Mouse (Mus musculus) bone marrow, adult 2 months (tissue): Measurements from ENCODE around the gene Fry. TPM values are rescaled to one million over a fixed set of nuclear protein-coding genes. Genes with fewer than 3 reads are reported as not detected.
A peak's percentile ranks its signal among the peaks of the same experiment; 100 is the strongest.

Experiments
- H3K27ac ChIP-seq: fragments of 200-500 bp; 2 replicates; pipeline ENCODE4 v1.5.1; 2012; ENCODE audit warnings: low read depth, mild to moderate bottlenecking, control low read depth, inconsistent platforms, low read length; ENCODE audit not compliant: control insufficient read depth, poor library complexity, insufficient read depth
- H3K4me1 ChIP-seq: fragments of 200-500 bp; 2 replicates; pipeline ENCODE4 v1.6.1; 2011; ENCODE audit warnings: low read length; ENCODE audit not compliant: control insufficient read depth, insufficient read depth
- H3K4me3 ChIP-seq: fragments of 200-500 bp; replicated peaks from 2 replicates; pipeline ENCODE3; 2011; ENCODE audit warnings: mild to moderate bottlenecking, low read depth, low read length, control low read depth; ENCODE audit not compliant: control insufficient read depth
- CTCF ChIP-seq: fragments of 200-500 bp; IDR thresholded peaks from 2 replicates; pipeline ENCODE4 v1.5.1; 2011; ENCODE audit warnings: low read length, control low read depth; ENCODE audit not compliant: control insufficient read depth, insufficient read depth
- POLR2A ChIP-seq: fragments of 200-500 bp; IDR thresholded peaks from 2 replicates; pipeline ENCODE4 v1.6.1; 2011; ENCODE audit warnings: low read depth, mild to moderate bottlenecking, control low read depth, low read length, borderline replicate concordance; ENCODE audit not compliant: control insufficient read depth
- WGBS: fragments of 180-500 bp; shearing (Covaris S2); methylation state at CpG from one replicate; pipeline ENCODE4 v1.1.7; 2018; 5-methylcytosine and 5-hydroxymethylcytosine counted together
- polyA plus RNA-seq: library from polyadenylated mRNA; stranded (reverse); fragments of >200 nt; gene quantifications from 2 replicates; pipeline ENCODE4 v1.2.4, GENCODE M21; 2011; ENCODE audit warnings: low replicate concordance; ENCODE audit not compliant: missing spikeins, insufficient read depth, insufficient read length

The Fry gene
- polyA plus RNA-seq, 1 experiment = 20.0 TPM

GRCm38 (mm10) chr5:150101789-150102188 is 16.7 kb upstream of the Fry start:
- TF ChIP-seq CTCF = no peak
- TF ChIP-seq POLR2A = no peak
- WGBS = 60% methylated on average over 11 of the region's 11 CpGs
- no peak overlapping the region for H3K4me3 ChIP-seq
- H3K27ac ChIP-seq = no peak overlapping the region
- H3K4me1 ChIP-seq = no peaks in the 10 kb centered on the region; the same call in 1 of the 2 replicates

- TF ChIP-seq POLR2A = no peak
- no peak for TF ChIP-seq CTCF
- no peak overlapping the region for H3K4me3 ChIP-seq
- H3K27ac ChIP-seq = no peak overlapping the region
- no peaks in the 10 kb centered on the region; the same call in 1 of the 2 replicates for H3K4me1 ChIP-seq
- 72% methylated on average over 7 of the region's 7 CpGs for WGBS
Observed at GRCm38 (mm10) chr5:150106358-150106757, 12.1 kb upstream of the Fry start.

GRCm38 (mm10) chr5:150111236-150111635 is 7.2 kb upstream of the Fry start:
- no peak for TF ChIP-seq POLR2A
- no peak for TF ChIP-seq CTCF
- no peak overlapping the region for H3K4me3 ChIP-seq
- no peak overlapping the region for H3K27ac ChIP-seq
- 61% methylated on average over 8 of the region's 8 CpGs for WGBS
- no peaks in the 10 kb centered on the region for H3K4me1 ChIP-seq

- 75% methylated on average over 7 of the region's 7 CpGs for WGBS
- peaks cover 3% of the 10 kb centered on the region; the same call in 1 of the 2 replicates for H3K4me1 ChIP-seq
- TF ChIP-seq POLR2A (no peak), CTCF (peak; percentile 64)
- H3K4me3 ChIP-seq = no peak overlapping the region
- H3K27ac ChIP-seq = no peak overlapping the region
Observed at GRCm38 (mm10) chr5:150114007-150114406, 4.4 kb upstream of the Fry start.

- Histone ChIP-seq H3K4me3 (no peak overlapping the region), H3K4me1 (peaks cover 3% of the 10 kb centered on the region; the same call in 1 of the 2 replicates), H3K27ac (no peak overlapping the region)
- TF ChIP-seq POLR2A = no peak
- TF ChIP-seq CTCF = no peak
- WGBS = 80% methylated on average over 4 of the region's 4 CpGs
Observed at GRCm38 (mm10) chr5:150114778-150115177, 3.7 kb upstream of the Fry start.

GRCm38 (mm10) chr5:150115271-150116092 is 3.0 kb upstream of the Fry start:
- Histone ChIP-seq H3K4me1 (peaks cover 3% of the 10 kb centered on the region; the same call in 1 of the 2 replicates), H3K27ac (no peak overlapping the region; the same call in 1 of the 2 replicates), H3K4me3 (peak overlapping the region; percentile 43)
- no peak for TF ChIP-seq POLR2A
- no peak for TF ChIP-seq CTCF
- WGBS = 12% methylated on average over 16 of the region's 16 CpGs

GRCm38 (mm10) chr5:150116216-150116905 is 2.1 kb upstream of the Fry start:
- Histone ChIP-seq H3K4me1 (peaks cover 3% of the 10 kb centered on the region; the same call in 1 of the 2 replicates), H3K27ac (peak overlapping the region; percentile 44), H3K4me3 (peak overlapping the region; percentile 46)
- TF ChIP-seq CTCF (no peak), POLR2A (no peak)
- WGBS = 9% methylated on average over 9 of the region's 9 CpGs

- TF ChIP-seq CTCF (peak; percentile 61), POLR2A (no peak)
- Histone ChIP-seq H3K4me1 (peaks cover 3% of the 10 kb centered on the region; the same call in 1 of the 2 replicates), H3K4me3 (no peak overlapping the region), H3K27ac (peak overlapping the region; percentile 44)
- 81% methylated on average over 6 of the region's 6 CpGs for WGBS
Observed at GRCm38 (mm10) chr5:150116906-150117216, 1.6 kb upstream of the Fry start.
